26 mouse cellular contexts compared by ENCODE assay signal in the genomic region with DNA sequence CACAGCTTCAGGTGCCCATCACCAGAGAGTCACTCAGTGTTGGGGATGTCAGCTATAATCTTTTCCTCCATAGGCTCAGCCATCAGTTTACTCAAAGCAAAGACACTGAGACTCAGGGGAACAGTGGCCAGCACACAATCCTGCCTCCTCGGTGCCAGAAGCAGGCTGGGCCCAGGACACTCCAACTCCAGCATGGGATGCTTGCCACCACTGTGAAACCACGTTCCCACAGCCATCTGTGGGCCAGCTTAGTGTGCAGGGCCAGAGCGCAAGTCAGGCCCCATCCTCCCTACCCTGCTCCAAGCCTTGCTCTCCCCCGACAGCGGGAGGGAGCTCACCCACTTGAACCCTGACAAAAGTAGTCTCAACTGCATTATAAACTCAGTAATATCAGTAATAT. TPM values are rescaled to one million over a fixed set of nuclear protein-coding genes. Genes with fewer than 3 reads are reported as not detected.
DNase-seq lines count a peak whose midpoint lies in the region; ATAC-seq and TF ChIP-seq lines count a peak whose summit lies in the region.
"Had no signal": no experiment of that assay in that cellular context is flagged by ENCODE, and none has a peak within 500 bp of the region (broad histone marks: within the 10 kb centered on the region; RNA-seq: fewer than 3 reads in every experiment).

No protein-coding gene starts in this region.

- no peaks in the 10 kb centered on the region; the same call in 1 of the 2 replicates for H3K4me1 ChIP-seq in lung, embryonic 15.5 days
- no peaks in the 10 kb centered on the region for H3K4me1 ChIP-seq in intestine, embryonic 16.5 days (ENCODE audit: control insufficient read depth, insufficient read depth, low read length)
- H3K4me1 ChIP-seq in kidney, embryonic 14.5 days (ENCODE audit: control insufficient read depth, insufficient read depth, low read length), result 0 out of 2 replicates have a peak, but pooled peaks cover under 1% of the 10 kb centered on the region
- H3K4me1 ChIP-seq: hindbrain, embryonic 10.5 days; kidney, embryonic 15.5 days; limb, embryonic 10.5 days; limb, embryonic 15.5 days; liver, embryonic 13.5 days; midbrain, embryonic 12.5 days; neural tube, embryonic 12.5 days had no signal

- H3K9ac ChIP-seq in lung, embryonic 15.5 days, result no peak overlapping the region
- H3K9ac ChIP-seq in intestine, embryonic 16.5 days (ENCODE audit: low read depth, low read length), result no peak overlapping the region
- no peak overlapping the region for H3K9ac ChIP-seq in kidney, embryonic 14.5 days (ENCODE audit: low read depth, low read length)
- H3K9ac ChIP-seq: kidney, embryonic 15.5 days; limb, embryonic 15.5 days; liver, embryonic 13.5 days; midbrain, embryonic 12.5 days; neural tube, embryonic 12.5 days had no signal

- ATAC-seq in lung, embryonic 15.5 days (ENCODE audit: borderline replicate concordance, extremely low read depth, low FRiP score, low TSS enrichment), result no peak
- no peak for ATAC-seq in intestine, embryonic 16.5 days
- no peak for ATAC-seq in kidney, embryonic 14.5 days (ENCODE audit: low FRiP score, low TSS enrichment)
- ATAC-seq: forebrain, embryonic 14.5 days had no signal

- H3K4me3 ChIP-seq in gastrocnemius, adult 2 months, result no peak overlapping the region
- no peak overlapping the region for H3K4me3 ChIP-seq in lung, embryonic 15.5 days
- H3K4me3 ChIP-seq in intestine, embryonic 16.5 days (ENCODE audit: low read length), result no peak overlapping the region
- no peak overlapping the region for H3K4me3 ChIP-seq in kidney, embryonic 14.5 days (ENCODE audit: low read length)
- H3K4me3 ChIP-seq: hindbrain, embryonic 10.5 days; kidney, embryonic 15.5 days; layer of hippocampus, adult 2 months; limb, embryonic 10.5 days; limb, embryonic 15.5 days; liver, embryonic 13.5 days; midbrain, embryonic 12.5 days; myocyte; neural tube, embryonic 12.5 days had no signal

- peak; percentile 35 for DNase-seq in gastrocnemius, adult 2 months
- DNase-seq in gastrocnemius, postnatal 25 days, result no peak
- no peak for DNase-seq in lung, postnatal 10 days
- peak; percentile 38 for DNase-seq in cerebellum, adult 8-10 months
- peak; percentile 62 to 73 for DNase-seq in cerebellum, postnatal 25 days
- DNase-seq: adrenal gland, postnatal 14 days; heart, postnatal 14 days; kidney, adult 11 months; kidney, postnatal 36 days; liver, embryonic 13.5 days; lung, adult 18-20 months; right cerebral cortex, postnatal 4 days; thymus, adult 2 months; thymus, postnatal 4 days had no signal

- intact Hi-C loops in gastrocnemius, adult 2 months (cut with DNase I), result no loop called here

- no peak for TF ChIP-seq CTCF in gastrocnemius, adult 2 months (IDR thresholded peaks at IDR 0.05)

- H3K36me3 ChIP-seq in lung, embryonic 15.5 days, result peaks cover 20% of the 10 kb centered on the region; the same call in 1 of the 2 replicates
- 0 out of 2 replicates have a peak, but pooled peaks cover 4% of the 10 kb centered on the region for H3K36me3 ChIP-seq in intestine, embryonic 16.5 days (ENCODE audit: control insufficient read depth, insufficient read depth, low read length)
- peaks cover 5% of the 10 kb centered on the region; the same call in 1 of the 2 replicates for H3K36me3 ChIP-seq in kidney, embryonic 14.5 days (ENCODE audit: control insufficient read depth, insufficient read depth, low read length)

- 75% methylated on average over 5 of the region's 5 CpGs for WGBS in lung, embryonic 15.5 days
- WGBS in intestine, embryonic 16.5 days, result 80% methylated on average over 5 of the region's 5 CpGs
- 91% methylated on average over 5 of the region's 5 CpGs for WGBS in kidney, embryonic 14.5 days

- no peak overlapping the region for H3K4me2 ChIP-seq in lung, embryonic 15.5 days
- no peak overlapping the region for H3K4me2 ChIP-seq in intestine, embryonic 16.5 days (ENCODE audit: low read depth, low read length)
- no peak overlapping the region for H3K4me2 ChIP-seq in kidney, embryonic 14.5 days (replicated peaks; ENCODE audit: low read depth, low read length)
- H3K4me2 ChIP-seq: kidney, embryonic 15.5 days; limb, embryonic 15.5 days; liver, embryonic 13.5 days; midbrain, embryonic 12.5 days; neural tube, embryonic 12.5 days had no signal

- no peaks in the 10 kb centered on the region for H3K9me3 ChIP-seq in lung, embryonic 15.5 days
- no peaks in the 10 kb centered on the region for H3K9me3 ChIP-seq in intestine, embryonic 16.5 days (ENCODE audit: control insufficient read depth, low read length)
- H3K9me3 ChIP-seq in kidney, embryonic 14.5 days (ENCODE audit: control insufficient read depth, low read length), result no peaks in the 10 kb centered on the region
- H3K9me3 ChIP-seq: hindbrain, embryonic 10.5 days; kidney, embryonic 15.5 days; limb, embryonic 10.5 days; limb, embryonic 15.5 days; liver, embryonic 13.5 days; midbrain, embryonic 12.5 days; neural tube, embryonic 12.5 days had no signal

- no peaks in the 10 kb centered on the region for H3K27me3 ChIP-seq in lung, embryonic 15.5 days
- H3K27me3 ChIP-seq in intestine, embryonic 16.5 days (replicated peaks; ENCODE audit: control insufficient read depth, insufficient read depth, low read length), result no peaks in the 10 kb centered on the region
- H3K27me3 ChIP-seq in kidney, embryonic 14.5 days (ENCODE audit: control insufficient read depth, insufficient read depth, low read length), result no peaks in the 10 kb centered on the region
- H3K27me3 ChIP-seq: kidney, embryonic 15.5 days; limb, embryonic 15.5 days; liver, embryonic 13.5 days; midbrain, embryonic 12.5 days; neural tube, embryonic 12.5 days had no signal

- H3K27ac ChIP-seq in gastrocnemius, adult 2 months, result no peak overlapping the region
- H3K27ac ChIP-seq in lung, embryonic 15.5 days, result 0 out of 2 replicates have a peak overlapping the region, but pooled peaks have one; percentile 41
- no peak overlapping the region for H3K27ac ChIP-seq in intestine, embryonic 16.5 days (ENCODE audit: low read length)
- no peak overlapping the region for H3K27ac ChIP-seq in kidney, embryonic 14.5 days (ENCODE audit: low read depth, low read length)
- H3K27ac ChIP-seq: hindbrain, embryonic 10.5 days; kidney, embryonic 15.5 days; layer of hippocampus, adult 2 months; limb, embryonic 10.5 days; limb, embryonic 15.5 days; liver, embryonic 13.5 days; midbrain, embryonic 12.5 days; neural tube, embryonic 12.5 days had no signal

RNA-seq across cellular contexts. Expression of gene Cog7, which starts 35.3 kb away (rescaled TPM):
- total RNA-seq in gastrocnemius, adult 2 months (2021), result 10 to 100 TPM; 10.5 to 13.9 TPM
- total RNA-seq in gastrocnemius, postnatal 25 days (2021), result 1 to 10 TPM; 8.3 to 8.7 TPM
- polyA plus RNA-seq in lung, embryonic 15.5 days (2015; fragmentation: Nextera tagmentation; extraction: Ambion mirVana), result 24.5 and 27.3 TPM in 2 replicates
- 22.1 and 25.6 TPM in 2 replicates for polyA plus RNA-seq in intestine, embryonic 16.5 days (2015; fragmentation: Nextera tagmentation; extraction: Ambion mirVana)
- 15.6 and 28.3 TPM in 2 replicates for polyA plus RNA-seq in kidney, embryonic 14.5 days (2014; fragmentation: Nextera tagmentation; extraction: Ambion mirVana)

Comparison
In these comparisons a context has a peak if more than half of its experiments do, and no peak if none do; other contexts are left out.
1. DNase-seq: peak in gastrocnemius, adult 2 months (single experiment), cerebellum, adult 8-10 months (single experiment) and cerebellum, postnatal 25 days (2 of 2); none in gastrocnemius, postnatal 25 days (single experiment) and lung, postnatal 10 days (single experiment).